Mouse (Mus musculus): ENCODE data around the gene Mbtps1.

Mbtps1 gene

DNA sequence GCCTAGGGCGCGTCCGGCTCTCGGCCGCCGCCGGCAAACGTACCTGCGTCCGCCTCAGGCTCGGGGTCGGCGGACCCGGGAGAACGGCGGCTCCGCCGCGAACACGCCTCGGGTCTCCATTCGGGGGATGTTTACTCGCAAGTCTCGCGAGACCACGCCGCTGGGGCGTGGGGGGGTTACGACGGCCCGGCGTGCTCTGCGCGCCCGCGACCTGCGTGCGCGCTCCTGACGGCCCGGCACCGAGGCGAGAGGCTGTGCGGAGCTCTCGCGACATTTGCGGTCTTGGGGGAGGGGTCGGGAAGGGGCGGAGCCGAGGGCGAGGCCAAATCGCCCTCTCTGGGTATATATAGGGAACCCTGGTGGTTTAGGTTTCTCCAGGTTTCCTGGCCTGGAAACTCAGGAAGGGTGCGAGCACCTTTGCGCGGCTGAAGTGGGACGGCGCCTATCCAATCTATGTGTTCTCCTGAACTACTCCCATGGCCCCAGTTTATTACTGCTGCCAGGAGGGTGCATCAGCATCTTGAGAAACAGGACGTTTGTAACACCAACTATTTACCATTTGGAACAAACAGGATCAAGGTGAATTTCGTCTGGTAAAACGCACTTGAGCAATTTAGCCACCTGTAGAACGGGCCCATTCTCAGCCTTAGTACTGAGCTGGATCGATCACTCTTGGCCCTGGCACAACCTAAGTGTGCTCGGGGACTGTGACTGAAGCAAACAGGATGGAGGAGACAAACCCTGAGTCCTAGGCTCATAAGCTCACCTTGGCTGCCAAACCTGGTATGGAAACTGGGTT lies at the start of gene Mbtps1:
Gene Mbtps1 (minus strand): TSS at position 133 of the 799 bp plus-strand sequence.
- peak; percentile 95 to 97 for DNase-seq

DNA sequence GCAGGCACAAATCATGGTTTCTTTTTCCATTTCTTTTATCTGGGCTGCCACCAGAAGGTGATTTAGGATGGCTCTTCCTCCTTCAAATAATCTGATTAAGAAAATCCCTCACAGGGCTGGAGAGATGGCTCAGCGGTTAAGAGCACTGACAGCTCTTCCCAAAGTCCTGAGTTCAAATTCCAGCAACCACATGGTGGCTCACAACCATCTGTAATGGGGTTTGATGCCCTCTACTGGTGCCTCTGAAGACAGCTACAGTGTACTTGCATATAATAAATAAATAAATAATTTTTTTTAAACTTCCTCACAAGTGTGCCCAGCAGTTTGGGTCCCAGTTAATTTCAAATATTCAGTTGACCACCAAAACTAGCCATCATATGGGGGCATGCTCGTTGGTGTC lies 47.7 kb upstream of the Mbtps1 start:
- no peak for DNase-seq

DNA sequence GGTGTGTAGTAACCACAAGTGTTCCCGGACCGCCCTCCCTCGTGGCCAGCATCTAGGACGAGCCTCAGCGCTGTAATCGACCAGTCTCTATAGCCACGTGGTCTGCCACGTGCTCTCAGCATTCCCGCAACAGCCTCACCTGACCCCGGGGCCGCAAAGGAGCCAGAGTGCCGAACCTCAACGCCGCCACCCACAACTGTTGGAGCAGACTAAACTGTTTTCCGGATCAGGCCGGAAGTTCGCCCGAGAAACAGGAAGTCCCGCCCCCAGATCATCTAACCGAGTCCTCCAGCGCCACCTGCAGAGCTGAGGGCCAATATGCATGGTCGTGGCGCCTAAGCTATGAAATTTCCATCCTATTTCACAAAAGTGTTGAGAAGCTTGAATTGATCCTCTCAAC lies 46.5 kb upstream of the Mbtps1 start, which contains the start of gene Taf1c:
Gene Taf1c (minus strand): TSS at position 227 of the 400 bp plus-strand sequence.
- peak; percentile 91 to 95 for DNase-seq

DNA sequence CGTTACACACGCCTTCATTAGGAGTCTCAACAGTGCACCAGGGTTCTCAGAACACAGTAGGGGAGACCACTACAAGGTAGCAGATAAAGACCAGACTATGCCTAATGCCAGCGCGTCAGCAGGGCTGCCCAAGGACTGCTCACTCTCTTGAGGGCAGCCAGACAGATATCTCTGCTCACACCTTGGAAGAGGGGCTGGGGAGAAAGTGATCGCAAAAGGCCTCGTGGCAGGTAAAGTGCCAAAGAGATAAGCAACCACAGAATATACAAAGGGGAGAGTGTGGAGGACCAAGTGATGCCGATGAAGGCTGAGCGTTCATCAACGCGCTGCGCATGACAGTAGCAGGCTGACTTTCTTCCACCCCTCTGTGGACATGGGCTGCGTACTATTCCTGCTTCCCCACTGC lies 45.9 kb upstream of the Mbtps1 start:
- no peak for DNase-seq

DNA sequence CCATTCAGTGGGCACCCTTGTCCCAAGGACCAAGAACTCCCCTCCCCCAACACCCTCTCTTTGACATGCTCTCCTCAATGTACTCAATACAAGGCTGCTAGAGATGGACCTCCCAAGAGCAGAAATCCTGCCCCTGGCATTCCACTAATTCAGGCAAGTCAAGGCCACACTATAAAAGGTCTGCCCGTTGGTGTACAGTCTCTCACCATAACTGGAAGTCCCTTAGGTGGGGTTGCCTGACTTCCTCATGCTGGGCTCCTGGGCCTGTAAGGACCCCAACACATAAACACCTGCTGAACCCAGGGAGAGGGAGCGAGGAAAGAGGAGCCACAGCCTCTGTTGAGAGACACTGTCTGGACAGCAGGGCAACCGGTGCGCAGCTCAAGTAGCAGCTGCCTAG lies 45.2 kb upstream of the Mbtps1 start:
- DNase-seq, result no peak

DNA sequence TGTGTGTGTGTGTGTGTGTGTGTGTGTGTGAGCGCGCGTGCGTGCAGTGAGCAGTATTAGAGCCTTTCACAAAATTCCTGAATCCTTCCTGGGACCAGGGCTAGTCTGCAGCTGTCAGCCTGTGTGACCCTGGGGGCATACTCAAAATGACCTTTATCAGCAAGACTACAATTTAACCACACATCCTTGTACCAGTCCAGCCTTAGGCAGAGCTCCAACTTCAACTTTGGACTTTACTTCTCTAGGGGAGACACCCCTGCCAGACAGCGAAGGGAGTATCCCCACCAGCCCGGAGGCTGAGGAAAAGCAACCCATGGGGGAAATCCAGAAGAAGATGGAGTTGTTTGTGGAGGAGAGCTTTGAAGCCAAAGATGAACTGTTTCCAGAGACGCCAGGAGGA lies 32.9 kb upstream of the Mbtps1 start:
- no peak for DNase-seq

DNA sequence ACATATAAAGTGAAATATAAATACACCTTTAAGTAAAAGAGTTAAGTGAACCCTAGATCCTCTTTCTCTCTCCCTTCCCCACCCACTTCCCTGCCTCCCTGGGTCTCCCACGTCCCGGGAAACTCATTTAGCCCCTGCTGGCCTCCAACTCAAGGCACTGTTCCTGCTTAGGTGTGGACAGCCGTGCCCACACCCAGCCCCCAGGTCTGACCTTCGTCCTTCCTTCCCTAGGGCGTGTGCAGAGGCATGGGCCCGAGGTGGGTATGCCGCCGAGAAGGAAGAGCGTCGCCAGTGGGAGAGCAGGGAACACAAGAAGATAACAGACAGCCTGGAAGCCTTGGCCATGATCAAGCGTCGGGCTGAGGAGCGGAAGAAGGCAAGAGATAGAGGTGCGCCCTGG lies 31.8 kb upstream of the Mbtps1 start:
- DNase-seq, result no peak

DNA sequence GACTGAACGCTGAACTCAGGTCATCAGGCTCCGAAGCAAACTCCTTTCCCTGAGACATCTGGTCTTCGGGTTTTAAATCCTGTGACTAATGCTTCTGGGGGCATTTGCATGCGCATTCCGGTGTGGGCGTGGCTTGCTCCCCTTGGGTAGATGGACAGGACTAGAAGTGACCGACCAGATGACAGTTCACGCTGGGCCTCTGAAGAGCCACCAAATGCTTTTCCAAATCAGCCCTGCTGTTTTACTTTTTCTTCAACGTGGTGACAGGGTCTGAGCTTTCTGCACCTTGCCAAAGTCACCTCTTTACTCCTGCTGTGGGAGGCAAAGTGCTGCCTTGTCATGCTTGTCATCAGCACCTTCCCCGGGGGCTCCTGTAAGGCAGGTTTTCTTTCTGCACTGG lies 30.3 kb upstream of the Mbtps1 start:
- DNase-seq, result no peak

DNA sequence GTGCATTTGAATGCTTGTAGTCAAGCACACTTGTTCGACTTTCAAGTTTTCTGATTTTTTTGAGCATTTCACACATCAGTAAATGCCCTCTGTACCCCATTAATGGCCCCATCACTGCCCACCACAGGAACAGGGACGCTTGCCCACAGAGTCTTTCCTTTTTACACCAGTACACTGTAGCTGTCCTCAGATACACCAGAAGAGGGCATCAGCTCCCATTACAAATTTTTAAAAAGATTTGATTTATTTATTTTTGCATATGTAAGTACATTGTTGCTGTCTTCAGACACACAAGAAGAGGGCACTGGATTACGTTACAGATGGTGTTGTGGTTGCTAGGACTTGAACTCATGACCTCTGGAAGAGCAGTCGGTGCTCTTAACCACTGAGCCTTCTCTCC lies 29.8 kb upstream of the Mbtps1 start:
- no peak for DNase-seq

DNA sequence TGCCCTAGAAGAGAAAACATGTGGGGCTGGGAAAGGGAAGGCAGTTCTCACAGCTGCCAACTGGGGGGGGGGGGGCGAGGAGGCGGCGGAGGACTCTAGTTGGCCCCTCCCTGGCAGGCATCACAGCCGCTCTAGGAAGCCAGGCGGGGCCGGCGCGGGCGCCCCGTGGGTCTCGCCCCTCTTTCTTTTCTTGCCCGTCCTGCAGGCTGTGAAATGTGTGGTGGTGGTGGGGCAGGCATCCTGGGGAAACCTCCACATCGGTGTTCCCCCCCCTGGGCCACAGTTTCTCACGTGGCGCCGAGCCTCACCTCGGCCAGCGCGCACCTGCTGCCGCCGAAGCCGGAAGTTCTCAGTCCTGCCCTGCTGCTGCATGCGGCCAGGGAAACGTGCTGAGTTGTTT lies 27.4 kb upstream of the Mbtps1 start:
- no peak for DNase-seq

DNA sequence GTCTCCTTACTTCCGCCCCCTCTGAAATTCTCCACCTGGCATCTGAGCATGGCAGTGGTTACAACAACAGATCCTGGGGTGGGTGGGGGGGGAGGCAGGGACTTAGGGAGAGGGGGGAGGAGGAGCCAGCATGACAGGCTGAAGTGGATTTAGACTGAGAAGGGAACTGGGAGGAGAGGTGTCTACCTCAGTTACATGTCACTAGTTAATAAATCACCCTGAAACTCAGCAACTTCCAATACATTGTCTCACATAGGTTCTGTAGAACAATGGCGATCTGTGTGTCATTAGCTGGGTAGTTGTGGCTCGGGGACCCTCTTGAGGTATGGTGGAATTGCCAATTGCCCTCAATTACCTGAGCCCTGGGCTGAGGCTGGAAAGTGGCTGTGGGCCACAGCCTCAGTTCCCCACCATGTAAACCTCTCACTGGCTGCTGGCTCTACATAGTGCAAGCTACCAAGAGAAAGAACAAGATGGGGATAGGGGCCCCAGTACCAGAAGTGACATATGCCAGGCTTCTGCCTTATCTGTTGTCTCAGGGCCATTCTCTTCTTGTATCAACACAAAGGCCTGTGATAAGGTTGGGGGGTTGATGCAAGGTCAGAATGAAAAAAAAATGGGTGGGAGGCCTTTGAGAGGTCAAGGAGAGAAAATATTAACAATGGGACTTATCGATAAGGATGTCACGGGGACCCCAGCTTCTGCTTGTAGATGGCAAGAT lies 22.1 kb upstream of the Mbtps1 start:
- no peak for DNase-seq

DNA sequence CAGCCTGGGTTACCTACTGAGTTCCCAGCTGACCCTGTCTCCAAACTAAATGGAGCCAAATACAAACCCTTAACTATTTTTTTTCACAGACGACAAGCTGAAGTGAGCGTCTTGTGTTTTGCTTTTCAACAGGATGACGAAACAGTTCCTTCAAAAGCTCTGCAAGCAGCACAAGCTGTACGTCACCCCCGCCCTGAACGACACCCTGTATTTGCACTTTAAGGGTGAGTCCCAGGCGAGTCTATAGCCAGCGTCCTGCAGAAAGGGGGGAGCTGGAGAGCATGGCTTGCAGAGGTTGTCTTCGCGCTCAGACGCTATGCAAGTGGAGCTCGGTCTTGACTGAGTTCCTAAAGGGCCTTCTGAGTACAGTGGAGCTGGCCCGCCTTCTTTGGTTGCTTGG lies 20.6 kb upstream of the Mbtps1 start:
- no peak for DNase-seq

DNA sequence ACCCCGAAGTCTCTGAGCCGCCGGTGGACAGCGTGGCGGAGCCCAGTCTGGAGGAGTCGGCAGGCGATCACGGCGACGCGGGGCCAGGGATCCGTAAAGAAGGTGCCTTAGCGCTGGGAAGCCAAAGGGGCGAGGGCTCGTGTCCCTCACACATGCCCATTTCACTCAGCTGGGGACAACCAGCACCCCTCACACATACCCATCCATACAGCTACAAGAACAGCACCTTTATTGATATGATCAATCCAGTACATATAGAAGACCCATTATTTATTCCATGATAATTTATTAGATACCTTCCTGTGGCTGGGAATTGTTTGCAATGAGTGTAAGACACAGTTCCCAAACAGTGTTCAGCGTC lies 16.8 kb upstream of the Mbtps1 start:
- DNase-seq, result no peak

DNA sequence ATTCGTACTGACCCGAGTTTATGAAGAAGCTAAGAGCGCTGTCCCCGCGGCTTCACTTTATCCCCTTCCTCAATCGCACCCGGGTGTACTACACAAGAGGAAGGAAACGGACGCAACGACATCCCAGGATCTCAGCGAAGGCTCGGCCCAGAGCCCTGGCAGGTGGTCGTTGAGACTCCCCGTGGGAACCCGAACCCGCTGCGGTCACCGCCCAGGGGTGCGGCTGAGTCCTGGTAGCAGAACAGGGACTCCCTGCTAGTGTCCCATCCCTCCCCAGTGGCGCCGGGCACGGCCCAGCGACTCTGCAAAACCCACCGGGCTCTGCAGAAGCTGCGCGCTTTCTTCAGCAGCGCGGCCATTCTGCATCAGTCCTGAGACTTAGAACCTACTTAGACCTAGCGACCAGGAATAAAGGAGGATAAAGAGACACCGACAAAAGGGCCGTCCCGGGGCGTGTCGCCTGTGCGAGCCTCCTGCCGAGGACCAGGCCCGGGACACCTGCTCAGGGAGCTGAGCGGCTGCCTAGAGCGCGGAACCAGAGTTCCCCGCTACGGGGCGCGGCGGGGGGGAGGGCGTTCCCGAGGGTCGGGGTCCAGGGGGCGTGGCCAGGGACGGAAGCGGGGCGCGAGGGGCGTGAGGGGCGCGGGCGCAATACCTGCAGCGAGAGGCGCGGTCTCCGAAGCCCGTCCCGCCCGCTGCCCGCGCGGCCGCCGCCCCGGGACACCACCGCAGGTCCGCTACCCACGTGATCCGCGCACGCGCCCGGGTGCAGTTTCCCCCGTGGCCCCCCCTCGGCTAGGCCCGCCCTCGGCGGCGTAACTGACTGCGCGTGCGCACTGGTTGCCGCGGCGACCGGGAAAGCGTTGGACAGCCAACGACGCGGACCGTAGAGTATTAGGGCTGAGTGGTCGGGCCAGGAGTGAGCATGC lies 16.2 kb upstream of the Mbtps1 start, which contains the start of the genes Hsdl1 and Dnaaf1:
Gene Hsdl1 (minus strand): TSS at position 747 of the 929 bp plus-strand sequence.
Gene Dnaaf1 (plus strand): TSS at position 799 of the 929 bp plus-strand sequence.
- peak; percentile 95 to 97 for DNase-seq

DNA sequence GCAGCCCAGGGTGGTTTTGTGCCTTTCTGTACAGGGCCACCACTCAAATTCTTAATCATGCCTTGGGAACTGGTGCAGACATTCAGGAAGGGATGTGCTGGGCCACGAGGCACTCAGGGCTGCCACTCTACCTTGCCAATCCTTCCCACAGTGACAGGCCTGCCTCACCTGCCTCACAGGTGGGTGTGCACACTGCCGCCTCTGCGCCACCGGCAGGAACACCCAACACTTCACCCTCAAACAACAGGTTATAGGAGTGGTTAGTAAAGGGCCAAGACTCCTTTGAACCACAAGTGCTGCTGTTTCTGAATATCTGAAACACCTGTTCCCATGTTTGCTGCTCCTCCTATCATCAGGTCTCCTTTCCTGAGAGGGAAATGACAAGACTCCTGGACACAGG lies 13.9 kb upstream of the Mbtps1 start:
- DNase-seq, result peak; percentile 37 to 59

DNA sequence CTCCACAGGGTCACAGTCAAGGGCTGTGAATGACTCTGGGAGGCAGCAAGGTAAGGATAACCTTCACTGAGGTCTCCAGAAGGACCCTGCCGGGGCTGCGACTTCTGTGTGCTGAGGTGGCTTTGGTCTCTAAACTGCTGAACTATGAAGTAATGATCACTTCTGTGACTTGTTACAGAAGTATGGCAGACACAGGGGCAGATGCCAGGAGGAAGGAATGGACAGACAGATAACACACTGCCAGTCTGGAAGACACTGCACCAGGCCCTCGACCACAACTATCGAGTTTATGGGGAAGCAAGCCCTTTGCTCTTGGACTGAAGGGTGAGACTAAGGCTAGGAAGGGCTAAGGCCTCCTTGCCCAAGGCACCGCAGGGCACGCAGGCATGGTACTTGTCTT lies 12.6 kb upstream of the Mbtps1 start:
- DNase-seq, result no peak

DNA sequence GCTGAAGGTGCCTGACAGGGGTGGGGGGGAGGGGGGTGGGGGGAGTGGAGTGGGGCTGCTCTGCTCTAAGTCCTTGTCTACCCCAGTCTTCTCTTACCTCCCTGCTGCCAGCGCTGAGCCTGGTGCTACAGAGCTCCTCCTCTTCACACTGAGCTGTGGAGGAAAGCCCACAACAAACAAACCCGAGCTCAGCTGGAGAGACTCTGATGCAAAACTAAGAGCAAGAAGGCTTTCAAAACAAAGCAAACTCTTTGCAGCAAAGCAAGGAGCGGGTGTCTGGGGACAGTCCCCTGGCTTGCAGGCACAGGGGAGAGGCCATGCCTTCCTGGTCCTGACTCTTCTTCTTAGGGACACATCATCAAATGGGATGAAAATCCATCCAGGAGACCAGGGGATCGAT lies 11.3 kb upstream of the Mbtps1 start:
- DNase-seq, result no peak

DNA sequence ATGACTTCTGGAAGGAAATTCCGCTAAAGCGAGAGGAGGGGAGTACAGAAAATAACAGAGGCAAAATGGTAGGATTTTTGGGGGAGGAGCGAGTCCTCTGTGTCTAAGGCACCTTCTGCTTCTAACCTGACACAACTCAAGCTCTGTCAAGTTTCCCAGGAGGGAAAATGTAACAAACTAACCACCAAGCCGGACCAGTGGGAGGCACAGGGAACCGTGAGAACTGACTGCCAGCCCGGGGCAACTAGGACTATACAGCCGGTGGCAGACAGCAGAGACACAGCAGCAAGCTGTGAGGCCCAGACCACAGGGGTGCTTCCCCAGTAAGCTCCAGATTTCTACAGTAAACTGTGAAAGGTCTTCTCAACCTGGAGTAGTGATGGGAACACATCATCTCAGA lies 10.4 kb upstream of the Mbtps1 start:
- DNase-seq, result no peak

DNA sequence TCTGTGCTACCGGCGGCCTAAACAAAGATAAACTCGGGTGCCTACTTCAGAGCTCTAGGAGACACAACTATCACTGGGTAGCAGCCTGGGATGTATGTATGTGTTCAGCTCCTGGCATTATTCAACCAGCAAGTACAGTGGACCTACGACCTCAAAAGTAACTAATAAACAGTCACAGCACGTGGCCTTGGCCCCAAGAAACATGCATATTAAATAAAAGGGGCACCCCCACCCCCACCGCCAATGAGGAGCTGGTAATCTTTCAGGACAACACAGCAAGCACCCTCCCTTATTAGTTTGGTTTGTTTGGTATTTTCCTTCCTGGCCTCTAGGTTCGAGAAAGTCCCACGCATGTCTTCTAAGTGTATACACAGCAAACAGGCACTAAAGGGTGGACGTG lies 9.7 kb upstream of the Mbtps1 start:
- no peak for DNase-seq

DNA sequence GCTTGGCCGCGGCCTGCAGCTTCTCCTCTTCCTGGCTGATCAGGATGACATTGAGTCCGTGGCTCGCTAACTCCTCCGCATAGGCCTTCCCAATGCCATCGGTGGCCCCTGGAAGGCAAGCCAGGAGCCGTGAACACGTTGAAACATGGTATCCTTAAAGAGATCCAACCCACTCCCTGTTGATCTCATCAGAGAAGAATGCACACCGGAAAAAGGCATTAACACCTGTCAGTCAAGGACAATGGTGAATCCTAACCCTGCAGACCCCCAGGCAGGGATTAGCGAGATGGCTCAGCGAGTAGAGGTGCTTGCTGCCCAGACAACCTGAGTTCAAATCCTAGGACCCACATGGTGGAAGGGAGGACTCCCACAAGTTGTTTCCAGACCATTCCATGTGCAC lies 7.8 kb upstream of the Mbtps1 start:
- DNase-seq, result no peak

DNA sequence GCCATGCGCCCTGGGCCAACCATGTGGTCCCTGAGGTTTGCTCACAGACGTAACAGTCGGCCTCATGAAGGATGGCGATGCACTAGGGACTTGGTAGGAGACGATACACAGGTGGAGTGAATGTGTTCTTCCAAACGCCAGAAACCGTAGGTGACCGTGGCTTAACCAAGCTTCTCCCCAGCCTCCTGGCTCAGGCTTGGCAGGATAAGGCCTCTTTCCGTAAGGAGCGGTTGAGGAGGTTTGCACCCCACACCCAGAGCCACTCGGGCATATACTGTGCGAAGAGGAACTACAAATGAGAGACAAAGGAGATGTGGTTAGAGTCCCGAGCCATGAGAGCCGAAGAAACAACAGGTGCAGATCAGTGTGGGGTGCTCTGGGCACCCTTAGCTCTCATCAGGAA lies 5.3 kb upstream of the Mbtps1 start:
- DNase-seq, result no peak

DNA sequence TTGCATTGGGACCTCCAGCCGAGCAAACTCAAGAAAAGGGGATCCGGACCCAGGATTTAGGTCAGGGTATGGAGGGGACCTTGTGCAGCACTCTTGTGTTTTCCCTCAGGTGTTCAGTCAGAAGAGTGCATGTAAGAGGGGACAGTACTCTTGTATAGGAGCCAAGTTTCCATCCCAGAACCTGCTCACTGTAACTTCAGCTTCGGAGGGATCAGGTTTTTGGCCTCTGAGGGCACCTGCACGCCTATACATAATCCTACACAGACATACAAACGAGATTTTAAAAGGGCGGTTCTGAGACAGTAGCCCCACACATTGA lies 826 bp upstream of the Mbtps1 start:
- no peak for DNase-seq
